ENCODE assay signal across 11 mouse cellular contexts in the genomic region with DNA sequence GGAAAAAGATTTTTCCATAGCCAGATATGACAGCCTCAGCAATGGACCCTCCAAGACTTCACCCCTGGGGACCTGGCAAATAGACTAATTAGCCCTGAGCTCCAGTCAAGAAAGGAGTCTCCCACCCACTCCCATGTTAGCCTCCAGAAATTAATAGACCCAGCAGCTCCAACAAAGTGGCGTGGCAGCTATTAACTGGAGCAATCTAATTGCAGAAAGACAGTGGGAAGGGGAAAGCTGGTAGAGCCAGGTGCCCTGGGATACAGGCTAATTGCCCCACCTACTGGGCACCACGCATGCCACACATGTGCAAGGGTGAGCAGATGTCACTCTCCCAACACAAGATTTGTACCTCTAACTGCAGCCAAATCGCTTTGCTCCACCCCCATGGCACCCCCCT.
A peak's percentile ranks its signal among the peaks of the same experiment; 100 is the strongest.
DNase-seq lines count a peak whose midpoint lies in the region; ATAC-seq and TF ChIP-seq lines count a peak whose summit lies in the region.
"Had no signal": no experiment of that assay in that cellular context is flagged by ENCODE, and none has a peak within 500 bp of the region (broad histone marks: within the 10 kb centered on the region; RNA-seq: fewer than 3 reads in every experiment).

No protein-coding gene starts in this region.

- H3K4me2 ChIP-seq in forebrain, postnatal 0 days (ENCODE audit: low read depth) = no peak overlapping the region
- no peak overlapping the region for H3K4me2 ChIP-seq in forebrain, embryonic 11.5 days (ENCODE audit: low read depth, low read length, severe bottlenecking)
- no peak overlapping the region for H3K4me2 ChIP-seq in liver, postnatal 0 days (ENCODE audit: low read depth, low read length)
- no peak overlapping the region for H3K4me2 ChIP-seq in liver, embryonic 12.5 days
- H3K4me2 ChIP-seq in CH12.LX (ENCODE audit: insufficient read depth, low read depth, poor library complexity, severe bottlenecking) = no peak overlapping the region
- H3K4me2 ChIP-seq: forebrain, embryonic 13.5 days; heart, embryonic 11.5 days had no signal

- H3K27ac ChIP-seq in forebrain, postnatal 0 days (ENCODE audit: low read depth, low read length) = no peak overlapping the region
- no peak overlapping the region for H3K27ac ChIP-seq in forebrain, embryonic 11.5 days (ENCODE audit: low read depth, low read length)
- H3K27ac ChIP-seq in liver, postnatal 0 days (ENCODE audit: low read depth) = no peak overlapping the region
- H3K27ac ChIP-seq in liver, embryonic 12.5 days = no peak overlapping the region
- no peak overlapping the region for H3K27ac ChIP-seq in CH12.LX (ENCODE audit: insufficient read depth, low read depth)
- H3K27ac ChIP-seq: forebrain, embryonic 13.5 days had no signal

- no peak overlapping the region for H3K4me3 ChIP-seq in forebrain, postnatal 0 days (ENCODE audit: low read depth, low read length)
- no peak overlapping the region for H3K4me3 ChIP-seq in forebrain, embryonic 11.5 days (ENCODE audit: low read depth, low read length)
- no peak overlapping the region for H3K4me3 ChIP-seq in liver, postnatal 0 days (ENCODE audit: low read depth, low read length)
- H3K4me3 ChIP-seq in liver, embryonic 12.5 days = no peak overlapping the region
- H3K4me3 ChIP-seq in CH12.LX (replicated peaks in 1 of 3; ENCODE audit: low read depth in 2 of 3, low read length in 2 of 3, poor library complexity in 1 of 3) = no peak overlapping the region
- H3K4me3 ChIP-seq: forebrain, embryonic 13.5 days; myocyte had no signal

- dilution Hi-C loops in CH12.LX (cut with MboI; ENCODE audit: extremely low pct_ligation_motif_present, extremely low pct_unique_long_range_greater_than_20kb, low sequenced_read_pairs) = no loop called here

- no peak for TF ChIP-seq EP300 in liver, postnatal 0 days (IDR thresholded peaks at IDR 0.05; ENCODE audit: low read depth)
- TF ChIP-seq EP300 in CH12.LX (IDR thresholded peaks at IDR 0.05; ENCODE audit: low read length) = no peak

- H3K4me1 ChIP-seq in forebrain, postnatal 0 days (ENCODE audit: insufficient read depth) = no peaks in the 10 kb centered on the region
- H3K4me1 ChIP-seq in forebrain, embryonic 11.5 days (replicated peaks; ENCODE audit: control insufficient read depth, insufficient read depth, low read length) = 0 out of 2 replicates have a peak, but pooled peaks cover 2% of the 10 kb centered on the region
- no peaks in the 10 kb centered on the region for H3K4me1 ChIP-seq in liver, postnatal 0 days (ENCODE audit: insufficient read depth)
- no peaks in the 10 kb centered on the region for H3K4me1 ChIP-seq in liver, embryonic 12.5 days
- no peaks in the 10 kb centered on the region for H3K4me1 ChIP-seq in CH12.LX (ENCODE audit: control insufficient read depth in 1 of 2, insufficient read depth in 2 of 2)

- TF ChIP-seq CTCF in forebrain, postnatal 0 days (IDR thresholded peaks at IDR 0.05; ENCODE audit: low read depth) = peak; percentile 36; the same call in 1 of the 2 replicates
- TF ChIP-seq CTCF in liver, postnatal 0 days (IDR thresholded peaks at IDR 0.05; ENCODE audit: low read depth) = peak; percentile 42
- peak; percentile 10 to 51; a peak in 2 of 4 replicates for TF ChIP-seq CTCF in CH12.LX (conservative IDR thresholded peaks at IDR 0.05 in 1 of 2, IDR thresholded peaks at IDR 0.05 in 1 of 2; ENCODE audit: low read depth in 2 of 2, low read length in 2 of 2)

- H3K9me3 ChIP-seq in forebrain, postnatal 0 days (ENCODE audit: low read length) = no peaks in the 10 kb centered on the region
- H3K9me3 ChIP-seq in forebrain, embryonic 11.5 days (ENCODE audit: control insufficient read depth, low read length) = no peaks in the 10 kb centered on the region
- no peaks in the 10 kb centered on the region for H3K9me3 ChIP-seq in liver, postnatal 0 days (ENCODE audit: low read length)
- no peaks in the 10 kb centered on the region for H3K9me3 ChIP-seq in liver, embryonic 12.5 days (replicated peaks)
- peaks cover 5% of the 10 kb centered on the region for H3K9me3 ChIP-seq in CH12.LX (replicated peaks; ENCODE audit: low read length)

- no peak overlapping the region for H3K9ac ChIP-seq in forebrain, postnatal 0 days
- H3K9ac ChIP-seq in forebrain, embryonic 11.5 days (ENCODE audit: low read length) = no peak overlapping the region
- H3K9ac ChIP-seq in liver, postnatal 0 days (replicated peaks) = no peak overlapping the region
- no peak overlapping the region for H3K9ac ChIP-seq in liver, embryonic 12.5 days
- H3K9ac ChIP-seq in CH12.LX (ENCODE audit: insufficient read depth, low read depth) = no peak overlapping the region
- H3K9ac ChIP-seq: forebrain, embryonic 13.5 days had no signal

- peak; percentile 40 for TF ChIP-seq RAD21 in CH12.LX (IDR thresholded peaks at IDR 0.05; ENCODE audit: low read depth, low read length)

- no peaks in the 10 kb centered on the region for H3K27me3 ChIP-seq in forebrain, postnatal 0 days (ENCODE audit: insufficient read depth, low read length)
- no peaks in the 10 kb centered on the region for H3K27me3 ChIP-seq in forebrain, embryonic 11.5 days (ENCODE audit: control insufficient read depth, insufficient read depth, low read length)
- H3K27me3 ChIP-seq in liver, postnatal 0 days (ENCODE audit: insufficient read depth, low read length) = no peaks in the 10 kb centered on the region
- no peaks in the 10 kb centered on the region for H3K27me3 ChIP-seq in liver, embryonic 12.5 days (replicated peaks)
- H3K27me3 ChIP-seq in CH12.LX (replicated peaks) = peaks cover 92% of the 10 kb centered on the region
- H3K27me3 ChIP-seq: forebrain, embryonic 13.5 days had no signal

- TF ChIP-seq POLR2A in CH12.LX (IDR thresholded peaks at IDR 0.05; ENCODE audit: low read depth, low read length) = no peak

- DNase-seq in forebrain, postnatal 0 days = no peak
- DNase-seq in forebrain, embryonic 11.5 days (ENCODE audit: low spot score) = no peak
- DNase-seq in liver, postnatal 0 days = no peak
- DNase-seq in CH12.LX (ENCODE audit: extremely low read depth) = no peak
- DNase-seq in kidney, postnatal 25 days = peak; percentile 25 to 42
- DNase-seq in spleen, postnatal 4 days (ENCODE audit: low spot score in 2 of 2) = no peak

- in situ Hi-C loops in CH12.LX (cut with MboI; ENCODE audit: low pct_ligation_motif_present, low pct_unique_long_range_greater_than_20kb, low sequenced_read_pairs) = no loop called here

- 20% methylated on average over 3 of the region's 3 CpGs for WGBS in forebrain, postnatal 0 days
- WGBS in forebrain, embryonic 11.5 days = 53% methylated on average over 3 of the region's 3 CpGs
- WGBS in liver, postnatal 0 days (ENCODE audit: insufficient replicate concordance) = 53% methylated on average over 3 of the region's 3 CpGs
- 44% methylated on average over 3 of the region's 3 CpGs for WGBS in liver, embryonic 12.5 days (ENCODE audit: insufficient replicate concordance)

- no peak; the same call in 1 of the 2 replicates for ATAC-seq in forebrain, postnatal 0 days
- ATAC-seq in forebrain, embryonic 11.5 days (replicated peaks; ENCODE audit: low FRiP score) = no peak
- ATAC-seq in liver, postnatal 0 days = no peak
- ATAC-seq in liver, embryonic 12.5 days = no peak
- no peak for ATAC-seq in megakaryocyte progenitor cell, adult 5-6 weeks (replicated peaks; ENCODE audit: poor library complexity)
- ATAC-seq: forebrain, embryonic 13.5 days had no signal

- H3K79me2 ChIP-seq in CH12.LX (replicated peaks; ENCODE audit: control insufficient read depth, extremely low read depth, insufficient read depth, poor library complexity, severe bottlenecking) = no peaks in the 10 kb centered on the region

- H3K36me3 ChIP-seq in forebrain, postnatal 0 days (ENCODE audit: insufficient read depth) = no peaks in the 10 kb centered on the region
- no peaks in the 10 kb centered on the region for H3K36me3 ChIP-seq in forebrain, embryonic 11.5 days (ENCODE audit: control insufficient read depth, insufficient read depth, low read length)
- H3K36me3 ChIP-seq in liver, postnatal 0 days (replicated peaks; ENCODE audit: insufficient read depth, low read length) = no peaks in the 10 kb centered on the region
- no peaks in the 10 kb centered on the region for H3K36me3 ChIP-seq in liver, embryonic 12.5 days
- no peaks in the 10 kb centered on the region for H3K36me3 ChIP-seq in CH12.LX (replicated peaks in 1 of 2; ENCODE audit: control insufficient read depth in 1 of 2, insufficient read depth in 1 of 2, low read length in 1 of 2)

TF ChIP-seq in CH12.LX, 34 proteins besides CTCF, POLR2A, EP300 and RAD21:
- TF ChIP-seq BHLHE40 (IDR thresholded peaks at IDR 0.05; ENCODE audit: low read depth, low read length) (no peak), SMC3 (IDR thresholded peaks at IDR 0.05; ENCODE audit: low read depth, low read length) (peak; percentile 30)

Comparison
In these comparisons a context has a peak if more than half of its experiments do, and no peak if none do; other contexts are left out.
1. DNase-seq: peak in kidney, postnatal 25 days (2 of 2); none in forebrain, postnatal 0 days (single experiment), forebrain, embryonic 11.5 days (single experiment), liver, postnatal 0 days (single experiment), CH12.LX (single experiment) and spleen, postnatal 4 days (0 of 2).
2. Peak in every context shown above with its lines, with median percentiles within 50 percentile points of each other: CTCF ChIP-seq.